Mouse (Mus musculus) thymus, adult 2 months (tissue): Measurements from ENCODE around the gene Vars.

Experiments
- CTCF ChIP-seq: fragments of 200-500 bp; IDR thresholded peaks from 2 replicates; pipeline ENCODE4 v1.5.1; 2012; ENCODE audit warnings: mild to moderate bottlenecking, control low read depth, low read length, moderate library complexity, borderline replicate concordance; ENCODE audit not compliant: control insufficient read depth, poor library complexity, insufficient read depth; ENCODE audit errors: extremely low read depth
- POLR2A ChIP-seq: fragments of 200-500 bp; IDR thresholded peaks from 2 replicates; pipeline ENCODE4 v1.6.1; 2012; ENCODE audit warnings: mild to moderate bottlenecking, low read length, control low read depth, moderate library complexity; ENCODE audit not compliant: control insufficient read depth, poor library complexity, insufficient read depth; ENCODE audit errors: extremely low read depth

- TF ChIP-seq CTCF (no peak), POLR2A (no peak)
Measured at GRCm38 (mm10) chr17:35002153-35002865, 1.5 kb downstream of the Vars start.
